Mouse (Mus musculus): Measurements from ENCODE around the gene Tbc1d2.
"Not testable (repeated sequence)": the region's sequence is repeated elsewhere in the genome, so short reads cannot be mapped to it uniquely, and the experiment has no call there.

The Tbc1d2 gene

GRCm38 (mm10) chr4:46578796-46579346 is 71.1 kb downstream of the Tbc1d2 start:
- DNase-seq (ENCODE audit: low spot score), result not testable (repeated sequence)

GRCm38 (mm10) chr4:46578228-46578627 is 71.8 kb downstream of the Tbc1d2 start:
- no peak for DNase-seq (ENCODE audit: low spot score)

- not testable (repeated sequence) for DNase-seq (ENCODE audit: low spot score)
These were observed 74.3 kb downstream of the Tbc1d2 start for GRCm38 (mm10) chr4:46575509-46576284.

GRCm38 (mm10) chr4:46574841-46575240 is 75.2 kb downstream of the Tbc1d2 start:
- no peak for DNase-seq (ENCODE audit: low spot score)

DNA sequence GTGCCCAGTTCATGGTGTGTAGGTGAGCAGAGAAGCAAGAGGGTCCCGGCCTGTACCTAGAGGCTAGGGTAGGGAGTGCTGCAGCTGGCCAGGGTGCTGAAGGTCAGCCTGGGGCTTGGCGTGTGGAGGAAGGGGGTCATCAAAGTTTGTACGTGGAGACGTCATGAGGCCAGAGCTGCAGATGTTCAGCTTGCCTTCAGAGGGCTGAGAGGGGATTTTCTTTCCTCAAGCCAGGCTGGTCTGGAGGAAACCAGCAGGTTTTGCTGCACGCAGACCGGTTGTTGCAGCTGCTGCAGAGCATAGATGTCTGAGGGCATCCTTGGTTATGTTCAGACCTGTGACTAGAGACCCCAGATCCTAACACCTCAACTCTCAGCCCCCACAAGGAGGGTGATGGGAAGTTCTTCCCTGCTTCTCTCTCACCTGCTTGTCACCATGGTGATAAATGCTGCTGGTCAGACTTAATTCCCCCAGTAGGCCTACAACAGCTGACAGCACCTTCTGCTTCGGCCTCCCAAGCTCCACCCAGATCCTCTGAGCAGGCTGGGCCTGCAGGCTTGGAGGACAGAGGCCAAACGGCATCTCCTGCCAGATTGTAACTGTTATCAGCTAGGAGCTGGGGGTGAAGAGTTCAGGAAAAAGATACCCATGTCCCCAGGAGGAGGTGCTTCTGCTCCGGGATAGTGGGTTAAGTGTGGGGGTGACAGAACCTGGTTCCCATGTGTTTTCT is 75.8 kb downstream of the Tbc1d2 start:
- DNase-seq (ENCODE audit: low spot score), result no peak

DNA sequence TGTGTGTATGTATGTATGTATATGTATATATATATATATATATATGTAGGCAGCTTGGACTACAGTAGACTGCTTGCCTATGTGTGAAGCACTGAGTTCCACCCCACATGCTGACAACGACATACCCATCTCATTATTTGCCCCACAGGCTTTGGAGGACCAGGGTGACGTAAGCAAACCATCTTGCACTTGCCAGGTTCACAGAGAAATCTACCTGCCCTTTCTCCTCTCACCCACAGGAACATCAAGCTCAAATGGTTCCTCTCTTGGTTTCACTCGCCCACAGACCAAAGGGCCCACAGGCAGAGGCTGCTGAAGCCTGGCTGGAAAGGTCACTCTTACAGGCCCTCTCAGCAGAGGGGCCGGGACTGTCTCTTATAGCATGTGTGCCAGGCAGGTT is 77.4 kb downstream of the Tbc1d2 start:
- no peak for DNase-seq (ENCODE audit: low spot score)

- DNase-seq (ENCODE audit: low spot score), result no peak
These were observed 78.3 kb downstream of the Tbc1d2 start for GRCm38 (mm10) chr4:46571744-46572143.

GRCm38 (mm10) chr4:46569671-46570070 is 80.3 kb downstream of the Tbc1d2 start:
- no peak for DNase-seq (ENCODE audit: low spot score)

- no peak for DNase-seq (ENCODE audit: low spot score)
These were observed 81.8 kb downstream of the Tbc1d2 start for GRCm38 (mm10) chr4:46568169-46568568.

GRCm38 (mm10) chr4:46566931-46567671 is 82.9 kb downstream of the Tbc1d2 start:
- DNase-seq (ENCODE audit: low spot score), result no peak

DNA sequence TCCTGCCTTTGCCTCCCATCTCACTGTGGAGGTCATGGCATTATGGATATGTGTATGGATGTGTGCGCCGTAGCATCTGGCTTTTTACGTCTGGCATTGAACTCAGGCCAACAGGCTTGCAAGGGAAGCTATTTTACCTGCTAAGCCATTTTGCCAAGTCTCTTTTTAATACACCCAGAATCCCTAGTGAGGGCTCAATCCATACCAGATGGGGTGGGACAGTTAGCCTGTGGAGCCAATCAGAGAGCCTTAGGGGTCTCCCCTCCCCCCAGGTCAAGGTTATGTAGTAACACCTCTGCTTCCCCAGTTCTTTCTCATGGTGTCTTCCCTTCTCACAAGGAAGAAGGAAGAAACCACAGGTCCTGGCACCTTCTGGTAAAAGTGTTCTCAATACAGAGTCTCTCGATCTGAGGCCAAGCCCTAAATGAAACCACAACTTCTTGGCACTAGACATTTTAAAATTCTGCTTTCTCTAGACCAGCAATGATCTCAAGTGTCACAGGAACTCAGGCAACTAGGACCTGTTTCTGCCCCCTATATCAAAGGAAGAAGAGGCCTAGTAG is 84.5 kb downstream of the Tbc1d2 start:
- no peak for DNase-seq (ENCODE audit: low spot score)

DNA sequence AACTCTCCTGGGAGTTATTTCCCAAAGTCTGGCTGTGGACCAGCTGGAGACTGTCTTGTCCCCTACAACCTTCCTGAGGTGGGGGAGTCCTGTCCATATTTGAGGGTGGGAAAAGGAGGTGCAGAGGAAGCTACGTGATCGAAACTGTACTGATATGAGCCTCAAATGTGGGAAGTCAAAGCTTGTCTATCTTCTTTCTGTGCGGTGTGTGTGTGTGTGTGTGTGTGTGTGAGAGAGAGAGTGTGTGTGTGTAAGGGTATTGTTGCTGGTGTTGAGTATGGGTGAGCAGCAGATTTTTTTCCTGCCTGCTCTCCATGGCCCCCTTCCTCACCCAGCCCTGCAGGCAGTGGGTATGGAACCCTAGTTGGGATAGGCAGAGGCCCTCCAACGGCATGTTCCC is 85.8 kb downstream of the Tbc1d2 start:
- DNase-seq (ENCODE audit: low spot score), result no peak

DNA sequence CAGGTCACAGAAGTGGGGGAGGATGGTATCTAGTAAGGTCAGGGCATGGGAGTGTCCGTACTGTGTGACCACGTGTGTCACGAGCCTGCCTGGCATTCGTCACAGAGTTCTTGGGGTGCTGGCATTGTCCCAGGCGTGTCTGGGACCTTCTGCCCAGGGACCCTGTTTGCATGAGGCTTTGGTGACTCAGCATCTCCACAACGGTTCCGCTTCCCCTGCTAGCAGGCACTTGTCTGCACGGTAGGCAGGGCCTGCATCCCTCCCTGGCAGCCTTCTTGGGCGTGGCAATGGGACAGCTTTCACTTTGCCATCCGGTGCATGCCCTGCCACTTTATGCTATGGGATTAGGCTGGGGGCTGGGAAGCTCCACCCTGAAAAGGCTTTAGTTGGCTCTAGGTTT is 86.2 kb downstream of the Tbc1d2 start:
- DNase-seq (ENCODE audit: low spot score), result peak; percentile 22

GRCm38 (mm10) chr4:46562841-46563240 is 87.2 kb downstream of the Tbc1d2 start:
- DNase-seq (ENCODE audit: low spot score), result no peak

DNA sequence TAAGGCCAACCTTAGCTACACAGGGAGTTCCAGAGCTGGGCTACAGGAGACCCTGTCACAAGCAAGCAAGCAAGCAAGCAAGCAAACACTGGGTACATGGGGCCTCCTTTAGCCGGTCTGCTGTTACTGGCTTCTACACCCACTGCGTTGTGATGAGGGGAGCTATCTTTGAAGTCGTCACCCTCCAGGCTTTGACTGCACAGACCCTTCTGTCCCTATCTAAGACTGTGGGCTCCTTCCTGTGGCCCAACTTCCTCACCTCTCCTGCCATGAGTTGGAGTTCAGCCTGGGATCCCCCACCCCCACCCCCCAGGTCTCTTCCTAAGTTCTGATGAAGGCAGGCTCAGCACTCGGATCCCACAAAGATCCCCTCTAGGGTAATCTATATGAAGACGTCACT is 88.0 kb downstream of the Tbc1d2 start:
- no peak for DNase-seq (ENCODE audit: low spot score)

- DNase-seq (ENCODE audit: low spot score), result no peak
These were observed 89.8 kb downstream of the Tbc1d2 start for GRCm38 (mm10) chr4:46560069-46560705.

DNA sequence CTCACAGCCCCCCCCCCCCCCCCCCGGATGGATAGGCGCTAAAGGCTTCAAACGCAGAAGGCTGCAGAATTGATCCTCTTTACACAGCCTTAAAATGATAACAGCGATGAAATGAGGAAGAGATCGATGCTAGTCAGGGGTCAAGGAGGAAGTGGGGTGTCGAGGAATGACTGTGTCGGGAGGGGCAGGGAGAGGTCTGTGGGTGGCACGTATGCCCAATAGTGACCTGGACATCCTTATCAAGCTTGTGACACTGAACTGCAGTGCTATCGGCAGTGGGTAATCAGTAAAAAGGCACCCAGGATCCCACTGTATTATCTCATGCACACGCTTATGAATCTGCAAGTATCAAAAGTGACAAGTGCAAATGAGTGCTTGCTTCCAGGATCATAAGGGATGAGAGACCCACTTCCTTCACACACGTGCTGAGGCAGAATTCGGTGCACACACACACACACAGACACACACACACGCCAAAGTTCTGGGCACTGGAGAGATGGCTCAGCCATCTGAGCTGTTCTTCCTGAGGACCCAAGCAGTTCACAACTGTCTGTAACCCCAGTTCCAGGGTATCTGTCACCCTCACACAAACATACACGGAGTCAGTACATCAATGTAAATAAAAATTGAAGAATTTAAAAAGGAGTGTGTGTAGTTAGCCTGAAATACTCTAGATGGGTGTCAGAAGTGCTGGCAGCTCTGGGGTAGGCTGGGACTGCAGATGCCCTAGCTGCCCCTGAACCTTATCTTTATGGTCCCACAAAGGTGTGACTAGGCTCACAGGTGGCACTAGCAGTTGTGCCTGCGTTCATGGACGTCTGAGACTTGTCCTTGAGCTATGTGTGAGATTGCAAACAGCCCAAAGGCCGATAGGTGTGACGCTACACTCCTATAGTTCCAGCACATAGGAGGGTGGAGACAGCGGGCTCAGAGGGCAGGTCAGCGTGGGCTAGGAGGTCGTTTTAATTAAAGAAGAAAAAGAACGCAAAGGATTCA is 91.0 kb downstream of the Tbc1d2 start:
- DNase-seq (ENCODE audit: low spot score), result no peak

- no peak for DNase-seq (ENCODE audit: low spot score)
These were observed 93.1 kb downstream of the Tbc1d2 start for GRCm38 (mm10) chr4:46556933-46557332.

GRCm38 (mm10) chr4:46555762-46556161 is 94.2 kb downstream of the Tbc1d2 start:
- no peak for DNase-seq (ENCODE audit: low spot score)

All from urinary bladder, postnatal 10 days (tissue).